Mouse (Mus musculus) retina, adult 2 months (tissue): Measurements from ENCODE around the gene Ddx43.
A peak's percentile ranks its signal among the peaks of the same experiment; 100 is the strongest.
"Not testable (repeated sequence)": the region's sequence is repeated elsewhere in the genome, so short reads cannot be mapped to it uniquely, and the experiment has no call there.

Source experiments
- DNase-seq: peaks from one replicate; pipeline ENCODE4 v3.0.0-alpha.2; 2012; ENCODE audit warnings: low read depth, low spot score

The Ddx43 gene

DNA sequence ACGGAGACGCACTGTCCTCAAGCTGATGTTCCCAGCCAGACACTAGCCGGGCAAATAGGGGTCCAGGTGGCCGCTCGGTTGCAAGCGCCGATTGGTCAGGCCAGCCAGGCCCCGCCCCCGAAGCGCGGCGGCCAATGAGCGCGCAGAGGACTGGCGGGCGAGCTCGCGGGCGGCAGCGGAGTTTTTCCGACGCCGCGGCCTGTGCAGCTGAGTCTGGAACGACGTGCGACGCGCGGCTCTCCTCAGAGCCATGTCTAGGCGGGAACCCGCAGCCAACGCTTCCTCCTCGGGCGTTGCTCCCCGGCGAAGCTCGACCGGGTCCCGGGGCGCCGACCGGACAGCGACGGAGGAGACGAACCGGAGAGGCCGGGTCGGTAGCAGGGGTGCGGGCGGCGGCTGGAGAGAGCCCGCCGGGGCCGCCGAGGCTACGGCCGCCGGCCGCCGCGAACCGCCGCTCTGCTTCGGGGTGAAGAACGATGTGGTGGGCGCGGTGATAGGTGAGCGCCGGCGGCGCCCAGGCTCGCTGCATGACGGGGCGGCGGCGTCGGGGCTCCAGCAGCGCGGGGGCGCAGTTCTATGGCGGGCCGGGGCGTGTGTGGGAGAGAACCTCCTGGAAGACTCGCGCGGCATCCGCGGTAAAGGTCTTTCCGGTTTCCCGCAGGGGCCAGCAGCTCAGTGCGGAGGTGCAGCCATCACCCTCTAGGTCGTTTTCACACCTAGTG is at the start of gene Ddx43:
Ddx43 (plus strand) TSS at position 148 of the 722 bp plus-strand sequence.
- DNase-seq, result no peak

- DNase-seq, result no peak
Observed at GRCm38 (mm10) chr9:78347004-78347403, 48.6 kb upstream of the Ddx43 start.

- DNase-seq, result not testable (repeated sequence)
Observed at GRCm38 (mm10) chr9:78348206-78349004, 47.2 kb upstream of the Ddx43 start.

DNA sequence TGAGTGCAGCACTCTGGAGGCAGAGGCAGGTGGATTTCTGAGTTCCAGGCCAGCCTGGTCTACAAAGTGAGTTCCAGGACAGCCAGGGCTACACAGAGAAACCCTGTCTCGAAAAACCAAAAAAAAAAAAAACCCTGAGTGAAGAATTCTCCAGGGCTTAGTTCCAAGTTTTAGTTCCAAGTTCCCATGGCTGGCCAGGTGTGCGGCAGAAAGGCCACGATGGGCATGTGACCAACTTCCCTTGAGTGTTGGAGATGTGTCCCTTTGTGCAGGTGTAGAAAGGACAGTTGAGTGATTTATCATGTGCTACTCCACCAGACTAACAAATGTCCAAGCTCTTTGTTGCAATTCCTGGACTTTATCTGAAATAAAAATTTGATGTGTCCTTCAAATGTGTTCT is 46.4 kb upstream of the Ddx43 start:
- not testable (repeated sequence) for DNase-seq

DNA sequence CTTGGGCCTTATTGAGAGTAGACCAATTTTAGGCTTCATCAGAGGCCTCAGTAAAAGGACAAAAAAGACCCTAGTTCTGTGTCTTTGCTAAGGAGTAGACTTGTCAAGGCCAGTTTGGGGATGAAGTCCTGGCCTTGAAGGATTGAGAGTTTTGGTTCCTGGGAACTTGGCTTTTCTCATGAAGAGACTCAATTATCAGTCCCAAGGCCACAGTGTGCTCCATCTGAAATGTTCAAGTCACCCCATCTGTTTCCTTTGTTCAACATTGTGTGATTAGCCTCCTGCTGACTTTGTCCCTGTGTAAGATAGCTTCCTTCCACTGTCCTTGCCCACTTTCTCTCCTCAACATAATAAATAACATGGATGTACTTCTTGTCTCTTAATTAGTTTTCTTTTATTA is 45.6 kb upstream of the Ddx43 start:
- DNase-seq, result not testable (repeated sequence)

DNA sequence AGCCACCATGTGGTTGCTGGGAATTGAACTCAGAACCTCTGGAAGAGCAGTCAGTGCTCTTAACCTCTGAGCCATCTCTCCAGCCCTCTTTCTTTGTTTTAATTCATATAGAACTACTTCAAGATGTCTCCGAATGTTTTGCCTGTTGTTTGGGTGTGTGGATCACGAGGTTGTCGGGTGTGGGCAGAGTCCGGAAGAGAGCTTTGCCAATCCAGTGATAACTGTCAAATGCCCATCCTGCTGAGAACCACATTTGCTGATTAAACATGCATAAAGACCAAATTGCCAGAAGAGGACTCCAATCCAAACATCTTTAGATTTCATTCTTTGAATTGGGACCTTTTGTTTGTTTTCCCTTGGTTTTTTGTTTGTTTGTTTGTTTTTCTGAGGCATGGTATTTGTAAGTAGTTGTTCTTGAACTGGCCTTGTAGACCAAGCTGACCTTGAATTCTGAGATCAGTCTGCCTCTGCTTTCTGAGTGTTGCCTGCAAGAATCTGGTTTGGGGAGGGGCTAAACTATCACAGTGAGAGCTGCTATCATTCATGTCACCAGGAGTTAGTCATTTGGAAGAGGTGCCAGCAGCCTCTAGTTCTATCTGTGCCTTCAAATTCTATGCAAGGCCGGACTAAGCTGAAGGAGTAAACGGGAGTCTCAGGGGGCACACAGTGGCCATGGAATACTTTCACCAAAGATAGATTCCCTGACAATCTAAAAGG is 43.9 kb upstream of the Ddx43 start:
- DNase-seq, result no peak

- DNase-seq, result no peak
Observed at GRCm38 (mm10) chr9:78354665-78355578, 40.7 kb upstream of the Ddx43 start.

- no peak for DNase-seq
Observed at GRCm38 (mm10) chr9:78355611-78356010, 40.0 kb upstream of the Ddx43 start, which contains the start of gene Gsta2. Gene Gsta2, minus strand, starts transcription at chr9:78355788.

DNA sequence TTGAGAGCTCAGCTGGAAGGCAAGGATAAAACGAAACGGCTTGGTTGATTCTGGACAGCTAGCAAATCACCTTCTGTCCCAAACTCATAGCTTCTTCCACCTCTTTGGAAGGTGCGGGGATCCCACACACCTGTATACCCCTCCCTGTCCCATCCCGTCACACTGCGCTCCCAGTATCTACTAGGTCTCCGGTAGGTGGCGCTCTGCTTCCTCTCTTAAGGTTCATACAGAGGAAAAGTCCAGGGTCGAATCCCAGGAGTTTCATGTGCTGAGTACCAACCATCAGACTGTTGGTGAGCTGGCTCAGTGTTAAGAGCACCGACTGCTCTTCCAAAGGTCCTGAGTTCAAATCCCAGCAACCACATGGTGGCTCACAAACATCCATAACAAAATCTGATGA is 37.5 kb upstream of the Ddx43 start:
- peak; percentile 23 for DNase-seq

- no peak for DNase-seq
Observed at GRCm38 (mm10) chr9:78359750-78360483, 35.7 kb upstream of the Ddx43 start.

GRCm38 (mm10) chr9:78360484-78360872 is 35.1 kb upstream of the Ddx43 start:
- DNase-seq, result no peak

- DNase-seq, result no peak
Observed at GRCm38 (mm10) chr9:78363374-78363773, 32.2 kb upstream of the Ddx43 start.

DNA sequence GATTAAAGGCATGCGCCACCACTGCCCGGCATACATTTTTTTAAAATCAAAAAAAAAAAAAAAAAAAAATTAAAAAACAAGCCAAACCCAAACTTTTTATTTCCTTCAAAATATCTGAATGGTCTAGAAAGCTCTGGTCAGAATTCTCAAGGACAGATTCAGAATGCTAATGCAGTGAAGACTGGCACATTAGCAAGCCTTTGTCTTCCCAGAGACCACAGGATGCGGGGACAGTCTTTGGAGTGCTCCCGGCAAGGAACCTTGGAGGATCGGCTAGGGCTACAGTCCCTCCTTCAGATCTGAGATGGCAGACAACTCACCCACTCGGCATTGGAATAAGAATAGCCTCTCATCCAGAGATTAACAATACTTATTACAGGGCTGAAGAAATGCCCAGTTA is 30.9 kb upstream of the Ddx43 start:
- DNase-seq, result no peak

GRCm38 (mm10) chr9:78365850-78366544 is 29.6 kb upstream of the Ddx43 start:
- DNase-seq, result no peak

DNA sequence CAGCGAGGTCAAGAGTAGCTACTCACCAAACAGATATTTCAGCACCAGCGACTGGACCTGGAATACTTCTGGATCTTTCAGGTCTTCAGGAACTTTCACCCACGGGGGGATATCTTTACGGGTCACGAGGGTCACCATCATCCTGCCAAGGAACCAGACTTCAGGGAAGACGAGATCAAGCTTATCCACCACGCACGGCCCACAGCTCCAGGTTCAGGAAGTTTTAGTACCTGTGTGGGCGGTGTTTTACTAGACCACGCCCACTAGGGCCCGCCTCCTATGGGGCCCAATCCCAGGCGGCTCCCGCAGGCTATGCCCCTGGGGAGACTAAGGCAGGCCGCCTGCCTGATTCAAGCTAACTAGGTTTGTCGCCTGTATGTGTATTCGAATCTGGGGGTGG is 27.6 kb upstream of the Ddx43 start, which contains the start of gene Dppa5a:
Dppa5a (minus strand) TSS at position 219 of the 400 bp plus-strand sequence.
- DNase-seq, result not testable (repeated sequence)

GRCm38 (mm10) chr9:78368671-78369293 is 26.8 kb upstream of the Ddx43 start:
- DNase-seq, result no peak

GRCm38 (mm10) chr9:78369349-78369748 is 26.2 kb upstream of the Ddx43 start:
- DNase-seq, result no peak

DNA sequence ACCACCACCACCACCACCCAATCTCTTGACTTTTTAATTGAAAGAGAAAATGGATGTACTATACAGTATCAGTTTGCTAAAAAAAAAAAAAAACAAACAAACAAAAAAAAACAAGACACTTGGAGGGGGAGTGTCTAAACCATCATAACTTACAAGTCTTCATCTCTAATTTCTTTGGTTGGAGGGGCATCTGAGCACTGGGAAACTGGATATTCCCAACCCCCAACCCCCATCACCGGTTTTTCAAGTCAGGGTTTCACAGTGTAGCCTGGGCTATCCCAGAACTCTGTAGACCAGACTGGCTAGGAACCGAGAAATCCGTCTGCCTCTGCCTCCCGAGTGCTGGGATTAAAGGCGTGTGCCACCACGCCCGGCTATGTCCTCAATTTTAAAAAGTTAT is 25.8 kb upstream of the Ddx43 start:
- no peak for DNase-seq

GRCm38 (mm10) chr9:78371441-78371840 is 24.1 kb upstream of the Ddx43 start:
- no peak for DNase-seq
